Mouse (Mus musculus) heart, embryonic 14.5 days (tissue): ENCODE measurements around the gene Cdyl2. TPM values are rescaled to one million over a fixed set of nuclear protein-coding genes. Genes with fewer than 3 reads are reported as not detected.

Experiments
- ATAC-seq: fragments of 200-750 bp; cut with Nextera tagmentation; 2 replicates; pipeline ENCODE4 v1.8.0; 2017; ENCODE audit warnings: low read depth, moderate TSS enrichment; ENCODE audit not compliant: insufficient number of reproducible peaks, insufficient read depth, low FRiP score
- H3K27ac ChIP-seq, 2 experiments: fragments of 200-500 bp in 1 of 2; fragments of 300-500 bp in 1 of 2; sonication (generic) in 1 of 2; replicated peaks in 1 of 2; 2 replicates each; pipeline ENCODE4 v1.5.1; 2012 to 2014; ENCODE audit warnings: low read depth in 2 of 2, low read length in 2 of 2, control low read depth in 1 of 2, mild to moderate bottlenecking in 1 of 2, mixed read lengths in 1 of 2; ENCODE audit not compliant: control insufficient read depth in 1 of 2, insufficient read depth in 1 of 2
- H3K27me3 ChIP-seq: fragments of 300-500 bp; sonication (generic); 2 replicates; pipeline ENCODE4 v1.6.1; 2014; ENCODE audit warnings: mild to moderate bottlenecking, low read length, control low read depth; ENCODE audit not compliant: control insufficient read depth, insufficient read depth
- H3K36me3 ChIP-seq: fragments of 300-500 bp; sonication (generic); 2 replicates; pipeline ENCODE4 v1.6.1; 2014; ENCODE audit warnings: mild to moderate bottlenecking, control low read depth, low read length, mixed read lengths; ENCODE audit not compliant: control insufficient read depth, insufficient read depth
- H3K4me1 ChIP-seq, 2 experiments: fragments of 200-500 bp in 1 of 2; fragments of 300-500 bp in 1 of 2; sonication (generic) in 1 of 2; 2 replicates each; pipeline ENCODE4 v1.6.1; 2012 to 2014; ENCODE audit warnings: low read length in 2 of 2, control low read depth in 1 of 2, mixed read lengths in 1 of 2; ENCODE audit not compliant: control insufficient read depth in 2 of 2, insufficient read depth in 2 of 2
- H3K4me2 ChIP-seq: fragments of 300-500 bp; sonication (generic); 2 replicates; pipeline ENCODE4 v1.6.1; 2014; ENCODE audit warnings: mild to moderate bottlenecking, low read length
- H3K4me3 ChIP-seq, 2 experiments: fragments of 200-500 bp in 1 of 2; fragments of 300-500 bp in 1 of 2; sonication (generic) in 1 of 2; 2 replicates each; pipeline ENCODE4 v1.5.1; 2012 to 2014; ENCODE audit warnings: low read length in 2 of 2, mild to moderate bottlenecking in 2 of 2, control low read depth in 1 of 2, low read depth in 1 of 2, moderate library complexity in 1 of 2; ENCODE audit not compliant: control insufficient read depth in 1 of 2, insufficient read depth in 1 of 2
- H3K9ac ChIP-seq: fragments of 300-500 bp; sonication (generic); 2 replicates; pipeline ENCODE4 v1.6.1; 2014; ENCODE audit warnings: mild to moderate bottlenecking, low read length
- H3K9me3 ChIP-seq: fragments of 300-500 bp; sonication (generic); 2 replicates; pipeline ENCODE4 v1.6.1; 2016; ENCODE audit warnings: low read length, control low read depth; ENCODE audit not compliant: control insufficient read depth
- WGBS: fragments of 180-500 bp; shearing (Covaris S2); extraction: QIAGEN DNeasy Blood & Tissue Kit; methylation state at CpG from one replicate; pipeline ENCODE4 v1.1.7; 2014; 5-methylcytosine and 5-hydroxymethylcytosine counted together
- polyA plus RNA-seq: library from polyadenylated mRNA; unstranded; fragments of >200 nt; fragmentation: Nextera tagmentation; extraction: Ambion mirVana; gene quantifications from 2 replicates; pipeline ENCODE4 v1.2.1, GENCODE M21; 2014

Cdyl2 gene
- polyA plus RNA-seq, 1 experiment from 2014 or later = 5.1 TPM

GRCm38 (mm10) chr8:116538763-116539162 lies 194.0 kb downstream of the Cdyl2 start:
- Histone ChIP-seq H3K4me3 (no peak overlapping the region), H3K4me2 (no peak overlapping the region), H3K27ac (no peak overlapping the region), H3K9me3 (no peaks in the 10 kb centered on the region), H3K4me1 (no peaks in the 10 kb centered on the region), H3K36me3 (no peaks in the 10 kb centered on the region), H3K9ac (no peak overlapping the region), H3K27me3 (no peaks in the 10 kb centered on the region)
- ATAC-seq = no peak
- WGBS = 42% methylated on average over 7 of the region's 7 CpGs

DNA sequence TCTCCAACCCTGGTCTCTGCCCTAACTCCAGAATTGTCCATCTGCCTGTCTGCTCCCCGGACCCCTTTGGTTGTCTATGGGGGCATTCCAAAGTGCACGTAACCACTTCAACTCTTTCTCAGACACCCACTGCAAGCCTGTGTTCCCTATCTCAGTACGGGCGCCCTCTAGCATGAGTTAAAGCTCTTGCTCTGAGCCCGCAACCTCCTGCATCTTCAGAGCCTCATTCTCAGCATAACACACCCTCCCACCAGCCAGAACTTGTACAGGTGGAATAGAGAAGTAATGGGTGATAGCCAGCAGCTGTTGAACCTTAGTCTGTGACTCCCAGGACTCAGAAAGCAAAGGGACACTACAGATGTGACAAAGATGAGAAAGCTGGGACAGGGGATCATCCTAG lies 196.0 kb downstream of the Cdyl2 start:
- Histone ChIP-seq H3K9me3 (peaks cover 7% of the 10 kb centered on the region; the same call in 1 of the 2 replicates), H3K4me2 (no peak overlapping the region), H3K27me3 (no peaks in the 10 kb centered on the region), H3K9ac (no peak overlapping the region), H3K36me3 (no peaks in the 10 kb centered on the region), H3K4me1 (no peaks in the 10 kb centered on the region), H3K27ac (no peak overlapping the region), H3K4me3 (no peak overlapping the region)
- ATAC-seq = no peak
- 70% methylated on average over 5 of the region's 5 CpGs for WGBS

DNA sequence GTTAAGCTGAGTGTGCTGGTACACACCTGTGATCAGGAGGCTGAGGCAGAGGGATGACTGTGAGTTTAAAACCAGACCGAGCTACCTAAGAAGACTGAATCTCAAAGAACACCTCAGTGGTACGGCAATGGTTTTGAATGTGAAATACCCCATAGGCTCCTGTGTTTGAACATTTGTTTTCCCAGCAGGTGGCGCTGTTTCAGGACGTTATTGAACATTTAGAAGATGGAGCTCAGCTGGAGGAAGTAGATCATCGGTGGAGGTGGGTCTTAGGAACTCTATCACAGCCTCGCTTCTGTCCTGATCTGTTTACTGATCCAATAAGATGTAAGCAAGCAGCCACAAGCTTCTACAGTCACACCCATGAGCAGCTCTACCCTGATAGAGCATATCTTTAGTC lies 199.7 kb downstream of the Cdyl2 start:
- H3K4me2 ChIP-seq = no peak overlapping the region
- H3K9me3 ChIP-seq = peaks cover 7% of the 10 kb centered on the region; the same call in 1 of the 2 replicates
- WGBS = 72% methylated on average over 6 of the region's 6 CpGs
- no peak for ATAC-seq
- no peak overlapping the region for H3K27ac ChIP-seq
- no peak overlapping the region for H3K9ac ChIP-seq
- H3K4me1 ChIP-seq = no peaks in the 10 kb centered on the region
- H3K4me3 ChIP-seq = no peak overlapping the region
- H3K36me3 ChIP-seq = no peaks in the 10 kb centered on the region
- H3K27me3 ChIP-seq = no peaks in the 10 kb centered on the region

DNA sequence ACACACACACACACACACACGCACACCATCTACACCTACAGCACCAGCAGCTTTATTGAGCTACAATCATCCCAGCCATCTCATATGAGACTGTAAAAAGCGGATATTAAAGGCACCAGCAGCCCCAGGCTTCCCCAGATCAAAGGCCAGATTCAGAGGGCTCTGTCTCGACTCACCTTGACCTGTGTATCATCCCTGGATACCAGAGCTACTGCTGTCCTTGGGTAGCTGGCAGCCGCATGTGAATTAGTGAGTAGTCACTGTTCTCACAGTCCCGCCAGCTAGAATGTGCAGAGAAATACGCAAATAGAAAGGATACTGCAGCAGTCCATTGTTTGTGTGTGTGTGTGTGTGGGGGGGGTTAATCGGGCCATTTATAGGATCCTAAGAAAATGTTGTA lies 204.1 kb downstream of the Cdyl2 start:
- Histone ChIP-seq H3K36me3 (no peaks in the 10 kb centered on the region), H3K27ac (no peak overlapping the region), H3K9me3 (peaks cover 7% of the 10 kb centered on the region; the same call in 1 of the 2 replicates), H3K27me3 (no peaks in the 10 kb centered on the region), H3K9ac (no peak overlapping the region), H3K4me3 (no peak overlapping the region), H3K4me1 (no peaks in the 10 kb centered on the region), H3K4me2 (no peak overlapping the region)
- WGBS = 72% methylated on average over 7 of the region's 7 CpGs
- no peak for ATAC-seq

- H3K9ac ChIP-seq = no peak overlapping the region
- H3K4me1 ChIP-seq = no peaks in the 10 kb centered on the region
- WGBS = 84% methylated on average over 7 of the region's 7 CpGs
- no peaks in the 10 kb centered on the region for H3K9me3 ChIP-seq
- H3K27ac ChIP-seq = no peak overlapping the region
- no peaks in the 10 kb centered on the region for H3K27me3 ChIP-seq
- no peaks in the 10 kb centered on the region for H3K36me3 ChIP-seq
- H3K4me3 ChIP-seq = no peak overlapping the region
- H3K4me2 ChIP-seq = no peak overlapping the region
- ATAC-seq = no peak
Measured at GRCm38 (mm10) chr8:116524915-116525314, 207.9 kb downstream of the Cdyl2 start.

Other genes starting within 250 kb of the Cdyl2 start
- not detected in 2 replicates for gene Dynlrb2, start 228.0 kb downstream of the Cdyl2 start, polyA plus RNA-seq
- 126 and 131 TPM in 2 replicates for gene Cmc2, start 188.5 kb upstream of the Cdyl2 start, polyA plus RNA-seq
- gene Cenpn, start 188.7 kb upstream of the Cdyl2 start, polyA plus RNA-seq = 24.2 and 24.6 TPM in 2 replicates
- gene Atmin, start 210.4 kb upstream of the Cdyl2 start, polyA plus RNA-seq = 11.6 and 12.3 TPM in 2 replicates
- gene 1700030J22Rik, start 246.0 kb upstream of the Cdyl2 start, polyA plus RNA-seq = 0.66 and 0.75 TPM in 2 replicates